Mouse (Mus musculus): ENCODE results near the gene Pagr1b. TPM values are rescaled to one million over a fixed set of nuclear protein-coding genes. Genes with fewer than 3 reads are reported as not detected.

Pagr1b gene
- polyA plus RNA-seq, 1 experiment from 2014 or later: not detected

GRCm38 (mm10) chr7:127011717-127012116 is 4.6 kb downstream of the Pagr1b start:
- H3K27ac ChIP-seq (ENCODE audit: low read length): no peak overlapping the region
- WGBS: 67% methylated on average over 2 of the region's 2 CpGs
- peaks cover 37% of the 10 kb centered on the region for H3K4me1 ChIP-seq (ENCODE audit: control insufficient read depth, insufficient read depth, low read length)
- H3K27me3 ChIP-seq (ENCODE audit: control insufficient read depth, insufficient read depth, low read length): no peaks in the 10 kb centered on the region
- no peaks in the 10 kb centered on the region for H3K9me3 ChIP-seq (ENCODE audit: control insufficient read depth, low read depth, low read length)
- H3K9ac ChIP-seq (replicated peaks; ENCODE audit: low read depth, low read length): no peak overlapping the region
- peaks cover 12% of the 10 kb centered on the region for H3K36me3 ChIP-seq (ENCODE audit: control insufficient read depth, insufficient read depth, low read length)
- no peak overlapping the region for H3K4me2 ChIP-seq (replicated peaks; ENCODE audit: low read depth, low read length)
- no peak overlapping the region for H3K4me3 ChIP-seq (ENCODE audit: low read depth, low read length)
- no peak for ATAC-seq (ENCODE audit: insufficient number of reproducible peaks, insufficient read depth, low FRiP score, low read depth)

- no peak for ATAC-seq (ENCODE audit: insufficient number of reproducible peaks, insufficient read depth, low FRiP score, low read depth)
- Histone ChIP-seq H3K27ac (ENCODE audit: low read length) (no peak overlapping the region), H3K4me2 (replicated peaks; ENCODE audit: low read depth, low read length) (no peak overlapping the region), H3K4me3 (ENCODE audit: low read depth, low read length) (no peak overlapping the region), H3K36me3 (ENCODE audit: control insufficient read depth, insufficient read depth, low read length) (peaks cover 12% of the 10 kb centered on the region), H3K27me3 (ENCODE audit: control insufficient read depth, insufficient read depth, low read length) (no peaks in the 10 kb centered on the region), H3K9me3 (ENCODE audit: control insufficient read depth, low read depth, low read length) (no peaks in the 10 kb centered on the region), H3K4me1 (ENCODE audit: control insufficient read depth, insufficient read depth, low read length) (peaks cover 35% of the 10 kb centered on the region), H3K9ac (replicated peaks; ENCODE audit: low read depth, low read length) (no peak overlapping the region)
- WGBS: 92% methylated on average over 2 of the region's 2 CpGs
These were observed 5.2 kb downstream of the Pagr1b start for GRCm38 (mm10) chr7:127011051-127011450.

GRCm38 (mm10) chr7:127009307-127010085 is 6.8 kb downstream of the Pagr1b start:
- WGBS: 82% methylated on average over 17 of the region's 17 CpGs
- Histone ChIP-seq H3K4me3 (ENCODE audit: low read depth, low read length) (no peak overlapping the region), H3K9ac (replicated peaks; ENCODE audit: low read depth, low read length) (no peak overlapping the region), H3K36me3 (ENCODE audit: control insufficient read depth, insufficient read depth, low read length) (peaks cover 4% of the 10 kb centered on the region; the same call in 1 of the 2 replicates), H3K27ac (ENCODE audit: low read length) (peak overlapping the region; percentile 91), H3K27me3 (ENCODE audit: control insufficient read depth, insufficient read depth, low read length) (no peaks in the 10 kb centered on the region), H3K9me3 (ENCODE audit: control insufficient read depth, low read depth, low read length) (no peaks in the 10 kb centered on the region), H3K4me2 (replicated peaks; ENCODE audit: low read depth, low read length) (no peak overlapping the region), H3K4me1 (ENCODE audit: control insufficient read depth, insufficient read depth, low read length) (peaks cover 21% of the 10 kb centered on the region)
- ATAC-seq (ENCODE audit: insufficient number of reproducible peaks, insufficient read depth, low FRiP score, low read depth): no peak

GRCm38 (mm10) chr7:127008239-127009019 is 7.9 kb downstream of the Pagr1b start:
- ATAC-seq (ENCODE audit: insufficient number of reproducible peaks, insufficient read depth, low FRiP score, low read depth): peak; percentile 94
- Histone ChIP-seq H3K27me3 (ENCODE audit: control insufficient read depth, insufficient read depth, low read length) (no peaks in the 10 kb centered on the region), H3K4me2 (replicated peaks; ENCODE audit: low read depth, low read length) (no peak overlapping the region), H3K27ac (ENCODE audit: low read length) (peak overlapping the region; percentile 91), H3K4me3 (ENCODE audit: low read depth, low read length) (no peak overlapping the region), H3K9ac (replicated peaks; ENCODE audit: low read depth, low read length) (no peak overlapping the region), H3K4me1 (ENCODE audit: control insufficient read depth, insufficient read depth, low read length) (peaks cover 15% of the 10 kb centered on the region), H3K36me3 (ENCODE audit: control insufficient read depth, insufficient read depth, low read length) (peaks cover 4% of the 10 kb centered on the region; the same call in 1 of the 2 replicates), H3K9me3 (ENCODE audit: control insufficient read depth, low read depth, low read length) (no peaks in the 10 kb centered on the region)
- 41% methylated on average over 9 of the region's 9 CpGs for WGBS

- H3K9ac ChIP-seq (replicated peaks; ENCODE audit: low read depth, low read length): no peak overlapping the region
- no peaks in the 10 kb centered on the region; the same call in 1 of the 2 replicates for H3K36me3 ChIP-seq (ENCODE audit: control insufficient read depth, insufficient read depth, low read length)
- peaks cover 15% of the 10 kb centered on the region for H3K4me1 ChIP-seq (ENCODE audit: control insufficient read depth, insufficient read depth, low read length)
- WGBS: 84% methylated on average over 6 of the region's 6 CpGs
- H3K27ac ChIP-seq (ENCODE audit: low read length): no peak overlapping the region; the same call in 1 of the 2 replicates
- H3K4me2 ChIP-seq (replicated peaks; ENCODE audit: low read depth, low read length): no peak overlapping the region
- H3K4me3 ChIP-seq (ENCODE audit: low read depth, low read length): no peak overlapping the region
- H3K9me3 ChIP-seq (ENCODE audit: control insufficient read depth, low read depth, low read length): no peaks in the 10 kb centered on the region
- ATAC-seq (ENCODE audit: insufficient number of reproducible peaks, insufficient read depth, low FRiP score, low read depth): no peak
- no peaks in the 10 kb centered on the region for H3K27me3 ChIP-seq (ENCODE audit: control insufficient read depth, insufficient read depth, low read length)
These were observed 8.8 kb downstream of the Pagr1b start for GRCm38 (mm10) chr7:127007313-127008024.

- Histone ChIP-seq H3K27me3 (ENCODE audit: control insufficient read depth, insufficient read depth, low read length) (no peaks in the 10 kb centered on the region), H3K36me3 (ENCODE audit: control insufficient read depth, insufficient read depth, low read length) (no peaks in the 10 kb centered on the region), H3K4me2 (replicated peaks; ENCODE audit: low read depth, low read length) (no peak overlapping the region), H3K27ac (ENCODE audit: low read length) (no peak overlapping the region), H3K4me1 (ENCODE audit: control insufficient read depth, insufficient read depth, low read length) (peaks cover 12% of the 10 kb centered on the region), H3K9ac (replicated peaks; ENCODE audit: low read depth, low read length) (no peak overlapping the region), H3K9me3 (ENCODE audit: control insufficient read depth, low read depth, low read length) (no peaks in the 10 kb centered on the region), H3K4me3 (ENCODE audit: low read depth, low read length) (no peak overlapping the region)
- no peak for ATAC-seq (ENCODE audit: insufficient number of reproducible peaks, insufficient read depth, low FRiP score, low read depth)
- WGBS: 81% methylated on average over 4 of the region's 4 CpGs
These were observed 12.0 kb downstream of the Pagr1b start for GRCm38 (mm10) chr7:127004122-127004875.

GRCm38 (mm10) chr7:127003620-127004019 is 12.7 kb downstream of the Pagr1b start:
- H3K27me3 ChIP-seq (ENCODE audit: control insufficient read depth, insufficient read depth, low read length): no peaks in the 10 kb centered on the region
- H3K27ac ChIP-seq (ENCODE audit: low read length): no peak overlapping the region
- no peak for ATAC-seq (ENCODE audit: insufficient number of reproducible peaks, insufficient read depth, low FRiP score, low read depth)
- no peak overlapping the region for H3K9ac ChIP-seq (replicated peaks; ENCODE audit: low read depth, low read length)
- no peak overlapping the region for H3K4me3 ChIP-seq (ENCODE audit: low read depth, low read length)
- H3K9me3 ChIP-seq (ENCODE audit: control insufficient read depth, low read depth, low read length): no peaks in the 10 kb centered on the region
- H3K36me3 ChIP-seq (ENCODE audit: control insufficient read depth, insufficient read depth, low read length): no peaks in the 10 kb centered on the region
- H3K4me1 ChIP-seq (ENCODE audit: control insufficient read depth, insufficient read depth, low read length): peaks cover 5% of the 10 kb centered on the region
- WGBS: 81% methylated on average over 5 of the region's 5 CpGs
- H3K4me2 ChIP-seq (replicated peaks; ENCODE audit: low read depth, low read length): no peak overlapping the region

GRCm38 (mm10) chr7:126999568-126999967 is 16.7 kb downstream of the Pagr1b start:
- ATAC-seq (ENCODE audit: insufficient number of reproducible peaks, insufficient read depth, low FRiP score, low read depth): no peak
- H3K27me3 ChIP-seq (ENCODE audit: control insufficient read depth, insufficient read depth, low read length): no peaks in the 10 kb centered on the region
- H3K9ac ChIP-seq (replicated peaks; ENCODE audit: low read depth, low read length): no peak overlapping the region
- H3K9me3 ChIP-seq (ENCODE audit: control insufficient read depth, low read depth, low read length): no peaks in the 10 kb centered on the region
- H3K36me3 ChIP-seq (ENCODE audit: control insufficient read depth, insufficient read depth, low read length): no peaks in the 10 kb centered on the region
- no peak overlapping the region for H3K4me3 ChIP-seq (ENCODE audit: low read depth, low read length)
- no peak overlapping the region for H3K27ac ChIP-seq (ENCODE audit: low read length)
- no peak overlapping the region for H3K4me2 ChIP-seq (replicated peaks; ENCODE audit: low read depth, low read length)
- no peaks in the 10 kb centered on the region for H3K4me1 ChIP-seq (ENCODE audit: control insufficient read depth, insufficient read depth, low read length)
- WGBS: 77% methylated on average over 10 of the region's 10 CpGs
